Mouse (Mus musculus) forebrain, postnatal 0 days (tissue): ENCODE data around the gene Bcl2l15. TPM values are rescaled to one million over a fixed set of nuclear protein-coding genes. Genes with fewer than 3 reads are reported as not detected.
A peak's percentile ranks its signal among the peaks of the same experiment; 100 is the strongest.

Source experiments
- ATAC-seq: fragments of 200-750 bp; cut with Nextera tagmentation; 2 replicates; pipeline ENCODE4 v1.8.0; 2017; ENCODE audit warnings: mild to moderate bottlenecking, moderate library complexity
- DNase-seq: peaks from one replicate; pipeline ENCODE4 v3.0.0-alpha.2; 2015
- H3K27ac ChIP-seq: fragments of 300-500 bp; sonication (generic); 2 replicates; pipeline ENCODE4 v1.5.1; 2014; ENCODE audit warnings: low read depth, mild to moderate bottlenecking, antibody characterized with exemption, low read length, moderate library complexity, mixed read lengths
- H3K27me3 ChIP-seq: fragments of 300-500 bp; sonication (generic); 2 replicates; pipeline ENCODE4 v1.6.1; 2014; ENCODE audit warnings: mild to moderate bottlenecking, low read length, mixed read lengths; ENCODE audit not compliant: insufficient read depth
- H3K36me3 ChIP-seq: fragments of 300-500 bp; sonication (generic); 2 replicates; pipeline ENCODE4 v1.6.1; 2014; ENCODE audit warnings: mild to moderate bottlenecking, moderate library complexity; ENCODE audit not compliant: insufficient read depth
- H3K4me1 ChIP-seq: fragments of 300-500 bp; sonication (generic); 2 replicates; pipeline ENCODE4 v1.6.1; 2014; ENCODE audit warnings: antibody characterized with exemption; ENCODE audit not compliant: insufficient read depth
- H3K4me2 ChIP-seq: fragments of 300-500 bp; sonication (generic); 2 replicates; pipeline ENCODE4 v1.6.1; 2014; ENCODE audit warnings: low read depth, mild to moderate bottlenecking, moderate library complexity
- H3K4me3 ChIP-seq: fragments of 300-500 bp; sonication (generic); 2 replicates; pipeline ENCODE4 v1.5.1; 2014; ENCODE audit warnings: low read depth, low read length, mixed read lengths
- H3K9ac ChIP-seq: fragments of 300-500 bp; sonication (generic); 2 replicates; pipeline ENCODE4 v1.6.1; 2014; ENCODE audit warnings: mild to moderate bottlenecking
- H3K9me3 ChIP-seq: fragments of 300-500 bp; sonication (generic); 2 replicates; pipeline ENCODE4 v1.6.1; 2016; ENCODE audit warnings: low read length
- CTCF ChIP-seq: sonication (generic); IDR thresholded peaks from 2 replicates; pipeline ENCODE4 v1.5.1; 2016; ENCODE audit warnings: antibody characterized with exemption, control low read depth, low read depth
- WGBS: fragments of 180-500 bp; shearing (Covaris S2); extraction: QIAGEN DNeasy Blood & Tissue Kit; methylation state at CpG from one replicate; pipeline ENCODE4 v1.1.7; 2014; 5-methylcytosine and 5-hydroxymethylcytosine counted together
- polyA plus RNA-seq: library from polyadenylated mRNA; unstranded; fragments of >200 nt; fragmentation: Nextera tagmentation; extraction: Ambion mirVana; gene quantifications from 2 replicates; pipeline ENCODE4 v1.2.1, GENCODE M21; 2015
- total RNA-seq: library from RNA; depleted of rRNA; stranded (reverse); fragments of >200 nt; gene quantifications from 2 replicates; pipeline ENCODE4 v1.2.3, GENCODE M21; 2014

The Bcl2l15 gene
- total and polyA plus RNA-seq, 2 experiments from 2014 or later: not detected

DNA sequence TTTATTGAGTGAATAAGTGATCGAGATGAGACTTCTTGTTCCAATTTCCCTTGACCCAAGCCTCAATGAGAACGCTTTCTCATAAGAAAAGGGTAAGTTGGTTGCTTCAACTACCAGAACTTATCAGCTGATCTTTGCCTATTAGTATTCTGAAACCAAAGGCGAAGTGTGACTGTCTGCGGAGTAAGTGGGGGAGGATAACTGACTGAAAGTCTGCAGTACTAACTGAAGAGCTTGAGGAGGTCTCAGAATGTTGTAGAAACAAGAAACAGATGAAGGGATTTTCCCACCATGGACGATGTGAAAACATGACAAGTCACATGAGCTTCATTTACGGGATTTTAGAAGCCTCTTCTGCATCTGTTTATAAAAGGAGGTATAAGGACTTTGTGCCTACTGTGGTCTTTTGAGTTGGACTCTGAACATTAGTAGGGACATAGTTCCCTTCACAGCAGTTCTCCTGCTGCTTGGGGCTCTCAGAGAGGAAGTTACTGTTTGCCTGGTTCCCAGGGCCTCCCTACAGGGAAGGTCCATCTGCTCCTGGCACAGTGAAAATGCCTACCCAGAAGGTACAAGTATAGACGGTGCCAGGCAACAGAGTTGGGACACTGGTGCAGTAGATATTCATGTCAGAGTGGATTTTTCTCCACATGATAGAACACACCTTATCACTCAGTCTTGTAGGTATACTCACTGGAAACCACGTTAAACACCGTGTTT lies 18.4 kb downstream of the Bcl2l15 start:
- Histone ChIP-seq H3K36me3 (no peaks in the 10 kb centered on the region), H3K27me3 (no peaks in the 10 kb centered on the region), H3K27ac (no peak overlapping the region), H3K4me3 (no peak overlapping the region), H3K4me2 (no peak overlapping the region), H3K9ac (no peak overlapping the region), H3K9me3 (no peaks in the 10 kb centered on the region), H3K4me1 (no peaks in the 10 kb centered on the region)
- DNase-seq (no peak), ATAC-seq (no peak)
- 86% methylated on average over 9 of the region's 9 CpGs for WGBS
- TF ChIP-seq CTCF: no peak

GRCm38 (mm10) chr3:103851481-103851880 lies 19.1 kb downstream of the Bcl2l15 start:
- Histone ChIP-seq H3K9ac (no peak overlapping the region), H3K4me1 (no peaks in the 10 kb centered on the region), H3K36me3 (no peaks in the 10 kb centered on the region), H3K27me3 (no peaks in the 10 kb centered on the region), H3K9me3 (no peaks in the 10 kb centered on the region), H3K27ac (no peak overlapping the region), H3K4me2 (no peak overlapping the region), H3K4me3 (no peak overlapping the region)
- WGBS: 90% methylated on average over 6 of the region's 6 CpGs
- ATAC-seq (no peak), DNase-seq (no peak)
- TF ChIP-seq CTCF: no peak

DNA sequence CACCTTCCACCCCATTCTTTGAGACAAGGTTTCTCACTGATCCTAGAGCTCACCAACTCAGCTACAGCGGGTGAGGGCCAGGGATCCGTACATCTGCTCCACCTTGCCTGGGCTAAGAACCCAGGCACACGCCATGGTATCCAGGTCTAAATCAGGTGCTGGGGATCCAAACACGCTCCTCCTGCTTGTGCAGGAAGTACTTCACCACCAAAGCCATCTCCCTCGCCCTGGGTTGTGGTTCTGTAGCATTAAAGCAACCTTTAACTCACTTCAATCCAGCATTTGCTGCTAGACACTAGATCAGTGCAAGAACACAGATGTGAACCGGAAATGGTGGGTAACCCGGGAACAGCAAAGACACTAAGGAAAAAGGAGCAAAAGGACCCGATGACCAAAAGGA lies 19.5 kb downstream of the Bcl2l15 start:
- Histone ChIP-seq H3K27me3 (no peaks in the 10 kb centered on the region), H3K27ac (no peak overlapping the region), H3K9ac (no peak overlapping the region), H3K4me2 (no peak overlapping the region), H3K9me3 (no peaks in the 10 kb centered on the region), H3K4me3 (no peak overlapping the region), H3K4me1 (no peaks in the 10 kb centered on the region), H3K36me3 (no peaks in the 10 kb centered on the region)
- TF ChIP-seq CTCF: no peak
- no peak for ATAC-seq
- no peak for DNase-seq
- 91% methylated on average over 8 of the region's 8 CpGs for WGBS

DNA sequence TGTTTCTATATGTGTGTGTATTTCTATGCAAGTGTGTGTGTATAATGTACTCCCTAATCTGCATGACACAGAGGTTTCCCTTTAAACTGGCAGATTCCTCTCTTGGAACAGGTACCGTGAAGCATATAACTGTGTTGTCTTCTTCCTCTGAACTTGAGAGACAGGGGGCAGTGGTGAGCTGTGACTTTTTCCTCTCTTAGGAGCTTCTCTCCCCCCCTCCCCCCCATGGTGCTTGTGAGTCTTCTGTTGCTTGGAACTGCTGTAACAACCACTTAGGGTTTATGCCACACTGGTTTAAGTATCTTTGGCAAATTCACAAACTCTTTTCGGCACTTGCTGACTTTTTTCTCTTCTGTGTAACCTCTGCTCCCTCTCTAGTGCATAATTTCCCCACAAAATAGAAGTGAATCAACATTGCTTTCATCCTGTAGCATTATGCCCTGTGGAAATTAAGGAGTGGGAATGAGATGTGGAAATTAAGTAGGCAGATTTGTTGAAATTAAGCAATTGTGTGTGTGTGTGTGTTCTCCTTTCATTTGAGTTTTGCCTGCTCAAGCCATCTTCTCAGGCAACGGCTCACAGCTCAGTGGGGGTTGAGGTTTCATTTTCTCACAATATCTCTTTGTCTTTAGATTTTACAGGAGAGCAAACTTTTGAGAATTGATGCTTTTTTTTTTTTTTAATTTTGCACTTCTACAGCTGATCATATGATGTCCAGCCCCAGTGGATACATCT lies 20.3 kb downstream of the Bcl2l15 start:
- peak; percentile 56 for TF ChIP-seq CTCF
- Histone ChIP-seq H3K4me1 (no peaks in the 10 kb centered on the region), H3K4me2 (no peak overlapping the region), H3K27me3 (no peaks in the 10 kb centered on the region), H3K27ac (no peak overlapping the region), H3K9ac (no peak overlapping the region), H3K36me3 (no peaks in the 10 kb centered on the region), H3K9me3 (no peaks in the 10 kb centered on the region), H3K4me3 (no peak overlapping the region)
- 61% methylated on average over 3 of the region's 3 CpGs for whole genome bisulfite sequencing
- peak; percentile 36 for DNase-seq
- peak; percentile 53 for ATAC-seq

DNA sequence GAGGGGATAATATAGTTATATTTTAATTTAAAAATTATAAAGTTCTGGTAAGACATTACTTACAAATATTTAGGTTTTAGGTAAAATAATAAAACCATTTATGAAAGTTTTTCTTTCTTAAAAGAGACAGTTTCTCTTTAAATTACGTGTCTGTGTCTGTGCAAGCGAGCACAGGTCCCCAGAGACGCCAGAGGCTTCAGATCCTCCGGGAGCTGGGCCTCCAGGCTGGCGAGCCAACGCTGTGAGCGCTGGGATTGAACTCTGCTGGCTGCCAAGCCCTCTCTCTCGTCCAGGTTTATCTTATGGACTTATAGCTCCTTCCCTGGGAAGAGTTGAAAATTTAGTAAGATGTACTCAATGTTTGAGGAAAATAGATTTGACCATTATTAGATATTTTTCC lies 21.4 kb downstream of the Bcl2l15 start:
- Histone ChIP-seq H3K9me3 (no peaks in the 10 kb centered on the region), H3K4me2 (no peak overlapping the region), H3K36me3 (no peaks in the 10 kb centered on the region), H3K4me3 (no peak overlapping the region), H3K4me1 (no peaks in the 10 kb centered on the region), H3K27me3 (no peaks in the 10 kb centered on the region), H3K27ac (no peak overlapping the region), H3K9ac (no peak overlapping the region)
- WGBS: 61% methylated on average over 8 of the region's 8 CpGs
- no peak for TF ChIP-seq CTCF
- DNase-seq (no peak), ATAC-seq (no peak)

DNA sequence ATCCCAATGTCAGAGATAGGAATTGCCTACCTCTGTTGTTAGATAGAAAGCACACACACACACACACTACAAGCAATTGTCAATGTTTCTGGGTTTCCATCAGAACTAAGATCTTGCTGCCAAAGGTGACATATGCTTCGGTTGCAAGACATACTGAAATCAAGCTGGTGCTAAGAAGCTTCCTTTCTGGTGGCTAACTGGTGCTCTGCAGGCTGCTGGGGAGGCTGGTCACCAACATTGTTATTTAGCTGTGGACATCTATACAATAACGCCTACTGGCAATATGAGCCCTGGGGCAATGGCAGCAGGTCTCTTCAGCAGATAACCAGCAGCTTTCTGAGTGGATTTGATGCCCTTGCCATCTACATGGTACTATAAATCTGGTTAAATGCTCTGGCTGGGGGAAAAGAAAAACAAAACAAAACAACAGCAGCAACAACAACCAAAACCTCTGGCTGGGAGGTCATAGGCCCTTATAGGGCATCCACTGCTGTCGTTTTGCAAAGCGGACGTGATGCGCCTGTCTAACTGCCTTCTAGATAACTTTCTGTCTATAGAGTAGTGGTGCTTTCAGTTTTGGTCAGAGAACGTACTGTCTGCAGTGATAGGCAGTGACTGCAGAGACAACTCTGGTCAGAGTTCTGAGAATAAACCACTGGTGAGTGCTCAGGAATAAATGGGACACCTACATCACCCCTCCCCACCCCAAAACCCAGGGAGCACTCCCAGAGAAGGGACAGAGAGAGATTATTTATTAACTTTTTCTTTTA lies 24.8 kb downstream of the Bcl2l15 start:
- no peaks in the 10 kb centered on the region for H3K4me1 ChIP-seq
- no peaks in the 10 kb centered on the region for H3K36me3 ChIP-seq
- no peak overlapping the region for H3K4me2 ChIP-seq
- ATAC-seq (no peak), DNase-seq (no peak)
- H3K9me3 ChIP-seq: no peaks in the 10 kb centered on the region
- TF ChIP-seq CTCF: no peak
- H3K9ac ChIP-seq: no peak overlapping the region
- H3K27ac ChIP-seq: no peak overlapping the region
- 89% methylated on average over 7 of the region's 7 CpGs for WGBS
- no peak overlapping the region for H3K4me3 ChIP-seq
- no peaks in the 10 kb centered on the region for H3K27me3 ChIP-seq
